Comparison of ENCODE assay signal across 8 mouse cellular contexts in the genomic region with DNA sequence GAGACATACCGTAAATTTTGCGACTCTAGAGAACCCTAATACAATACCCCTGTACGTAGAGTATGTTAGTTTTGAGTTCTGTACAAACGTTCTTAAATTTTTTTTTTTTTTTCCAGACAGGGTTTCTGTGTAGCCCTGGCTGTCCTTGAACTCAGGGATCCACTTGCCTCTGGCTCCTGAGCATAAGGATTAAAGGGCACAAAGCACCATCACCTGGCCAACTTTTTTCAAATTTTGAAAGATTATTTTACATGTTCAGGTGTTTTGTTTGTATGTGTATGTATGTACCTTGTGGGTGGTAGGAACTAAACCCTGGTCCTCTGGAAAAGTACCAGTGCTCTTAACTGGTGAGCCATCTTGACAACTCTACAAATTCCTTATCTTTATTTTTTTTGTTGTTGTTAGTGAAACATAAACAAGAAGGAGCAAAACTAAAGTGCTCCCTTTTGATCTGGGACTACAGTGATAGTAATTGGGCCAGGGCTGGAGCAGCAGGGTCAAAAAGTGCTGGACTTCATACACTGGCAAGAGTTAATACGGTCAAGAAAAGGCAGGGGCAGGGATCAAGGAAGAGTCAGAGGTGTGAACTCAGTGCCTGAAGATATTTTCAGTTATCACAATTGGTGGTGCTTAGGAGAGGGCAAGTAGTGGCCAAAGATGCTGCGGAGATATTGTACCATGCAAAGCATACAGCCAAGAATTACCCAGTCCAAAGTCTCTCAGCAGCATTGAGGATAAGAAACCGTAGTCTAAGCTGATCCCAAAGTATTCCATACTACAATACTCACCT. TPM values are rescaled to one million over a fixed set of nuclear protein-coding genes. Genes with fewer than 3 reads are reported as not detected.
A peak's percentile ranks its signal among the peaks of the same experiment; 100 is the strongest.
DNase-seq lines count a peak whose midpoint lies in the region; ATAC-seq and TF ChIP-seq lines count a peak whose summit lies in the region.

No protein-coding gene starts in this region.

- intact Hi-C loops in left cerebral cortex, postnatal 25 days (cut with DNase I), result no loop called here

- no peak for ATAC-seq in intestine, embryonic 14.5 days (replicated peaks; ENCODE audit: low FRiP score, low TSS enrichment, low read depth)
- ATAC-seq in intestine, embryonic 15.5 days, result no peak
- ATAC-seq in hindbrain, embryonic 11.5 days (ENCODE audit: low FRiP score), result no peak
- ATAC-seq in midbrain, embryonic 13.5 days, result no peak

- TF ChIP-seq POLR2A in cortical plate, adult 2 months (IDR thresholded peaks at IDR 0.05; ENCODE audit: extremely low read depth, insufficient read depth, low read length), result no peak

- peaks cover 25% of the 10 kb centered on the region for H3K4me1 ChIP-seq in intestine, embryonic 14.5 days (replicated peaks; ENCODE audit: control insufficient read depth, insufficient read depth, low read length)
- peaks cover 16% of the 10 kb centered on the region; the same call in 1 of the 2 replicates for H3K4me1 ChIP-seq in intestine, embryonic 15.5 days (replicated peaks)
- H3K4me1 ChIP-seq in cortical plate, adult 2 months (ENCODE audit: control insufficient read depth, insufficient read depth, low read length), result peaks cover 7% of the 10 kb centered on the region
- peaks cover 11% of the 10 kb centered on the region; the same call in 1 of the 2 replicates for H3K4me1 ChIP-seq in hindbrain, embryonic 11.5 days (replicated peaks; ENCODE audit: control insufficient read depth, insufficient read depth, low read length)
- H3K4me1 ChIP-seq in midbrain, embryonic 13.5 days (replicated peaks), result peaks cover 31% of the 10 kb centered on the region

- peaks cover 8% of the 10 kb centered on the region; the same call in 1 of the 2 replicates for H3K36me3 ChIP-seq in intestine, embryonic 14.5 days (ENCODE audit: control insufficient read depth, insufficient read depth, low read length)
- H3K36me3 ChIP-seq in intestine, embryonic 15.5 days, result no peaks in the 10 kb centered on the region
- no peaks in the 10 kb centered on the region for H3K36me3 ChIP-seq in hindbrain, embryonic 11.5 days (ENCODE audit: control insufficient read depth, insufficient read depth, low read length)
- no peaks in the 10 kb centered on the region for H3K36me3 ChIP-seq in midbrain, embryonic 13.5 days

- no peak for TF ChIP-seq CTCF in cortical plate, adult 2 months (IDR thresholded peaks at IDR 0.05; ENCODE audit: extremely low read depth, insufficient read depth, low read length)

- no peak for DNase-seq in intestine, embryonic 14.5 days (ENCODE audit: low spot score)
- no peak for DNase-seq in hindbrain, embryonic 11.5 days (ENCODE audit: low spot score)
- DNase-seq in spleen, postnatal 14 days (ENCODE audit: low spot score in 2 of 2), result no peak
- DNase-seq in left cerebral cortex, postnatal 25 days (ENCODE audit: low spot score in 2 of 2), result no peak
- no peak for DNase-seq in urinary bladder, postnatal 25 days (ENCODE audit: low spot score)

- H3K9ac ChIP-seq in intestine, embryonic 14.5 days (ENCODE audit: low read length), result no peak overlapping the region
- H3K9ac ChIP-seq in intestine, embryonic 15.5 days, result no peak overlapping the region
- H3K9ac ChIP-seq in hindbrain, embryonic 11.5 days (ENCODE audit: low read depth, low read length), result no peak overlapping the region
- no peak overlapping the region for H3K9ac ChIP-seq in midbrain, embryonic 13.5 days (replicated peaks)

- H3K4me2 ChIP-seq in intestine, embryonic 14.5 days (ENCODE audit: low read length), result peak overlapping the region; percentile 95
- H3K4me2 ChIP-seq in intestine, embryonic 15.5 days (replicated peaks), result no peak overlapping the region
- H3K4me2 ChIP-seq in hindbrain, embryonic 11.5 days (replicated peaks; ENCODE audit: low read depth, low read length), result 0 out of 2 replicates have a peak overlapping the region, but pooled peaks have one; percentile 19
- peak overlapping the region; percentile 73 for H3K4me2 ChIP-seq in midbrain, embryonic 13.5 days (replicated peaks)

- H3K27me3 ChIP-seq in intestine, embryonic 14.5 days (replicated peaks; ENCODE audit: control insufficient read depth, insufficient read depth, low read length), result no peaks in the 10 kb centered on the region
- no peaks in the 10 kb centered on the region for H3K27me3 ChIP-seq in intestine, embryonic 15.5 days (replicated peaks)
- no peaks in the 10 kb centered on the region for H3K27me3 ChIP-seq in hindbrain, embryonic 11.5 days (ENCODE audit: control insufficient read depth, insufficient read depth, low read length)
- no peaks in the 10 kb centered on the region for H3K27me3 ChIP-seq in midbrain, embryonic 13.5 days

- H3K9me3 ChIP-seq in intestine, embryonic 14.5 days (ENCODE audit: control insufficient read depth, low read length), result no peaks in the 10 kb centered on the region
- H3K9me3 ChIP-seq in intestine, embryonic 15.5 days, result no peaks in the 10 kb centered on the region
- H3K9me3 ChIP-seq in hindbrain, embryonic 11.5 days (ENCODE audit: control insufficient read depth, low read length), result no peaks in the 10 kb centered on the region
- H3K9me3 ChIP-seq in midbrain, embryonic 13.5 days, result no peaks in the 10 kb centered on the region

- WGBS in intestine, embryonic 14.5 days, result 84% methylated on average over 7 of the region's 7 CpGs
- WGBS in intestine, embryonic 15.5 days, result 79% methylated on average over 7 of the region's 7 CpGs
- WGBS in hindbrain, embryonic 11.5 days, result 93% methylated on average over 7 of the region's 7 CpGs
- WGBS in midbrain, embryonic 13.5 days, result 95% methylated on average over 7 of the region's 7 CpGs

- H3K27ac ChIP-seq in intestine, embryonic 14.5 days (ENCODE audit: low read depth), result no peak overlapping the region
- H3K27ac ChIP-seq in intestine, embryonic 15.5 days, result no peak overlapping the region
- H3K27ac ChIP-seq in cortical plate, adult 2 months (ENCODE audit: insufficient read depth, low read length), result no peak overlapping the region
- no peak overlapping the region for H3K27ac ChIP-seq in hindbrain, embryonic 11.5 days (ENCODE audit: low read depth, low read length)
- H3K27ac ChIP-seq in midbrain, embryonic 13.5 days, result no peak overlapping the region

- H3K4me3 ChIP-seq in intestine, embryonic 14.5 days (ENCODE audit: low read depth, low read length), result 0 out of 2 replicates have a peak overlapping the region, but pooled peaks have one; percentile 98
- no peak overlapping the region for H3K4me3 ChIP-seq in intestine, embryonic 15.5 days (replicated peaks)
- H3K4me3 ChIP-seq in cortical plate, adult 2 months (ENCODE audit: insufficient read depth, low read length), result peak overlapping the region; percentile 79; the same call in 1 of the 2 replicates
- H3K4me3 ChIP-seq in hindbrain, embryonic 11.5 days (ENCODE audit: low read depth, low read length), result no peak overlapping the region
- 0 out of 2 replicates have a peak overlapping the region, but pooled peaks have one; percentile 96 for H3K4me3 ChIP-seq in midbrain, embryonic 13.5 days (replicated peaks)

RNA-seq across cellular contexts. Expression of gene Dnajb4, which starts 1.8 kb away (rescaled TPM):
- 24.1 and 25.9 TPM in 2 replicates for polyA plus RNA-seq in intestine, embryonic 14.5 days (2014; fragmentation: Nextera tagmentation; extraction: Ambion mirVana)
- 23.1 and 25.5 TPM in 2 replicates for polyA plus RNA-seq in intestine, embryonic 15.5 days (2015; fragmentation: Nextera tagmentation; extraction: Ambion mirVana)
- polyA plus RNA-seq in cortical plate, adult 2 months (2012; rRNA removed), result 49.7 and 50.8 TPM in 2 replicates
- polyA plus RNA-seq in hindbrain, embryonic 11.5 days (2014; fragmentation: Nextera tagmentation; extraction: Ambion mirVana), result 28.9 and 29.1 TPM in 2 replicates
- 33.9 and 37.8 TPM in 2 replicates for polyA plus RNA-seq in midbrain, embryonic 13.5 days (2015; fragmentation: Nextera tagmentation; extraction: Ambion mirVana)
- 10 to 100 TPM; 71.5 to 72.5 TPM for total RNA-seq in left cerebral cortex, postnatal 25 days (2021)

RNA-seq across cellular contexts. Expression of gene Fubp1, which starts 1.9 kb away (rescaled TPM):
- 228 and 242 TPM in 2 replicates for polyA plus RNA-seq in intestine, embryonic 14.5 days (2014; fragmentation: Nextera tagmentation; extraction: Ambion mirVana)
- polyA plus RNA-seq in intestine, embryonic 15.5 days (2015; fragmentation: Nextera tagmentation; extraction: Ambion mirVana), result 177 and 205 TPM in 2 replicates
- 88.2 and 95.0 TPM in 2 replicates for polyA plus RNA-seq in cortical plate, adult 2 months (2012; rRNA removed)
- polyA plus RNA-seq in hindbrain, embryonic 11.5 days (2014; fragmentation: Nextera tagmentation; extraction: Ambion mirVana), result 424 and 450 TPM in 2 replicates
- 353 and 372 TPM in 2 replicates for polyA plus RNA-seq in midbrain, embryonic 13.5 days (2015; fragmentation: Nextera tagmentation; extraction: Ambion mirVana)
- 100 to 1,000 TPM; 115 to 128 TPM for total RNA-seq in left cerebral cortex, postnatal 25 days (2021)

RNA-seq across cellular contexts. Expression of gene Gipc2, which starts 42.3 kb away (rescaled TPM):
- polyA plus RNA-seq in intestine, embryonic 14.5 days (2014; fragmentation: Nextera tagmentation; extraction: Ambion mirVana), result 96.5 and 103 TPM in 2 replicates
- polyA plus RNA-seq in intestine, embryonic 15.5 days (2015; fragmentation: Nextera tagmentation; extraction: Ambion mirVana), result 171 and 172 TPM in 2 replicates
- 1.9 and 3.5 TPM in 2 replicates for polyA plus RNA-seq in cortical plate, adult 2 months (2012; rRNA removed)
- 3.1 and 5.0 TPM in 2 replicates for polyA plus RNA-seq in hindbrain, embryonic 11.5 days (2014; fragmentation: Nextera tagmentation; extraction: Ambion mirVana)
- 3.4 and 5.3 TPM in 2 replicates for polyA plus RNA-seq in midbrain, embryonic 13.5 days (2015; fragmentation: Nextera tagmentation; extraction: Ambion mirVana)
- 1 to 10 TPM; 1.8 to 5.8 TPM for total RNA-seq in left cerebral cortex, postnatal 25 days (2021)

RNA-seq across cellular contexts. Expression of gene Nexn, which starts 57.9 kb away (rescaled TPM):
- polyA plus RNA-seq in intestine, embryonic 14.5 days (2014; fragmentation: Nextera tagmentation; extraction: Ambion mirVana), result 26.8 and 29.4 TPM in 2 replicates
- polyA plus RNA-seq in intestine, embryonic 15.5 days (2015; fragmentation: Nextera tagmentation; extraction: Ambion mirVana), result 23.3 and 31.2 TPM in 2 replicates
- polyA plus RNA-seq in cortical plate, adult 2 months (2012; rRNA removed), result 0.64 and 2.8 TPM in 2 replicates
- polyA plus RNA-seq in hindbrain, embryonic 11.5 days (2014; fragmentation: Nextera tagmentation; extraction: Ambion mirVana), result 5.4 and 6.1 TPM in 2 replicates
- 1.9 and 2.8 TPM in 2 replicates for polyA plus RNA-seq in midbrain, embryonic 13.5 days (2015; fragmentation: Nextera tagmentation; extraction: Ambion mirVana)
- total RNA-seq in left cerebral cortex, postnatal 25 days (2021), result 1 to 10 TPM; 1.4 to 7.5 TPM

Comparison
In these comparisons a context has a peak if more than half of its experiments do, and no peak if none do; other contexts are left out.
1. H3K4me3 ChIP-seq: peak in intestine, embryonic 14.5 days (single experiment), cortical plate, adult 2 months (single experiment) and midbrain, embryonic 13.5 days (single experiment); none in intestine, embryonic 15.5 days (single experiment) and hindbrain, embryonic 11.5 days (single experiment).
2. RNA of gene Gipc2, which starts 42.3 kb away (polyA plus RNA-seq): 171 to 172 TPM in intestine, embryonic 15.5 days and 96.5 to 103 TPM in intestine, embryonic 14.5 days; 3.1 to 5.0 TPM in hindbrain, embryonic 11.5 days, 1.9 to 3.5 TPM in cortical plate, adult 2 months and 3.4 to 5.3 TPM in midbrain, embryonic 13.5 days; every median in the first group is over 10 times any median in the second.